Mouse (Mus musculus) cerebellum, adult (tissue): ENCODE results near the gene Mprip.
"Not testable (repeated sequence)": the region's sequence is repeated elsewhere in the genome, so short reads cannot be mapped to it uniquely, and the experiment has no call there.

Experiments used
- ATAC-seq: cut with Nextera tagmentation; 2 replicates; pipeline ENCODE4 v1.9.2; 2017; ENCODE audit warnings: mild to moderate bottlenecking, moderate library complexity, mixed read lengths; ENCODE audit not compliant: insufficient number of reproducible peaks, low FRiP score, low TSS enrichment

Gene Mprip

GRCm38 (mm10) chr11:59661005-59661404, at the start of gene Mprip:
Gene Mprip, plus strand, starts transcription at chr11:59661305.
- no peak for ATAC-seq

GRCm38 (mm10) chr11:59611646-59612045, 49.5 kb upstream of the Mprip start:
- ATAC-seq, result no peak

- ATAC-seq, result no peak; the same call in 1 of the 2 replicates
Observed at GRCm38 (mm10) chr11:59614120-59614519, 47.0 kb upstream of the Mprip start.

GRCm38 (mm10) chr11:59616986-59617385, 44.1 kb upstream of the Mprip start:
- not testable (repeated sequence) for ATAC-seq

- no peak for ATAC-seq
Observed at GRCm38 (mm10) chr11:59622214-59622613, 38.9 kb upstream of the Mprip start.

- ATAC-seq, result no peak; the same call in 1 of the 2 replicates
Observed at GRCm38 (mm10) chr11:59624017-59624630, 37.0 kb upstream of the Mprip start.

GRCm38 (mm10) chr11:59626192-59626591, 34.9 kb upstream of the Mprip start:
- ATAC-seq, result no peak

- no peak for ATAC-seq
Observed at GRCm38 (mm10) chr11:59628177-59628576, 32.9 kb upstream of the Mprip start.

- ATAC-seq, result no peak
Observed at GRCm38 (mm10) chr11:59629871-59630270, 31.2 kb upstream of the Mprip start.

- ATAC-seq, result no peak
Observed at GRCm38 (mm10) chr11:59631980-59632379, 29.1 kb upstream of the Mprip start.

- ATAC-seq, result no peak
Observed at GRCm38 (mm10) chr11:59633037-59633436, 28.1 kb upstream of the Mprip start.

GRCm38 (mm10) chr11:59634001-59634660, 27.0 kb upstream of the Mprip start:
- ATAC-seq, result no peak

GRCm38 (mm10) chr11:59635251-59635795, 25.8 kb upstream of the Mprip start:
- no peak for ATAC-seq

- ATAC-seq, result no peak
Observed at GRCm38 (mm10) chr11:59635821-59636694, 25.0 kb upstream of the Mprip start.

GRCm38 (mm10) chr11:59636695-59637414, 24.2 kb upstream of the Mprip start:
- no peak for ATAC-seq

GRCm38 (mm10) chr11:59639957-59640643, 21.0 kb upstream of the Mprip start:
- ATAC-seq, result no peak

GRCm38 (mm10) chr11:59641227-59641626, 19.9 kb upstream of the Mprip start:
- ATAC-seq, result no peak

- no peak for ATAC-seq
Observed at GRCm38 (mm10) chr11:59642420-59642819, 18.7 kb upstream of the Mprip start.

- ATAC-seq, result no peak
Observed at GRCm38 (mm10) chr11:59645036-59645435, 16.1 kb upstream of the Mprip start.

GRCm38 (mm10) chr11:59649058-59649457, 12.0 kb upstream of the Mprip start:
- no peak for ATAC-seq
